Mouse (Mus musculus) embryo, embryonic 11 days (tissue): ENCODE measurements around the gene Pip5k1a.
"Not testable (repeated sequence)": the region's sequence is repeated elsewhere in the genome, so short reads cannot be mapped to it uniquely, and the experiment has no call there.

Source experiments
- DNase-seq: peaks from one replicate; pipeline ENCODE4 v3.0.0-alpha.2; 2015

The Pip5k1a gene

DNA sequence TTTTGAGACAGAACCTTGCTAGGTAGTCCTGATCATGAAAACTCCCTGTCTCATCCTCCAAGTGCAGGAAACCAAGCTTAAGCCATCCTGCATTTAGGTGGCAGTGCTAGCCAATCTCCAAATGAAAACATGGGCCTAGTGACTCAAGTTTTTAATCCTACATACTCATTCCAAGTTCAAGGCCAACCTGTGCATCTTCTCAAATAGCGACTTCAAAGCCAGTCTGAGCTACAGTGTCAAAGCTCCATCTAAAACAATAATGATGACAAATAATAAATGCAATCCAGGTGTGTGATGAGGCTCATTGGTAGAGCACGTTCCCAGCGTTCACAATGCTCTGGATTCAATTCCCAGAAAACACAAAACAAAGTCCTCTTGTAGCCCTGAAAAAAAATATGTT lies 65.1 kb downstream of the Pip5k1a start:
- no peak for DNase-seq

DNA sequence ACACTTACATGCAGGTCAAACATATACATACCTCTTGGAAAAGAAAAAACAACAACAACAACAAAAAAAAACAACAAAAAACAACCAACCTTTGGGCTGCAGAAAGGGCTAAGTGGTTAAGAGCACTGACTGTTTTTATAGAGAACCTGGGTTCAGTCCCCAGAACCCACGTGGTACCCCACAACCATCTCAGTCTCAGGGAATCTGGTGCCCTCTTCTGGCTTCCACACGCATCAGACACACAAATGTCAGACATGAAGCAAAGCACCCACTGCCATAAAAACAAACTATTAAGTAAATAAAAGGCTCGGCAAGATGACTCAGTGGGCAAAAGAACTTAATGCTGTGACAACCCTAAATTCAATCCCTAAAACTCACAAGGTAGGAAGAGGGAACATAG lies 76.8 kb downstream of the Pip5k1a start:
- no peak for DNase-seq

DNA sequence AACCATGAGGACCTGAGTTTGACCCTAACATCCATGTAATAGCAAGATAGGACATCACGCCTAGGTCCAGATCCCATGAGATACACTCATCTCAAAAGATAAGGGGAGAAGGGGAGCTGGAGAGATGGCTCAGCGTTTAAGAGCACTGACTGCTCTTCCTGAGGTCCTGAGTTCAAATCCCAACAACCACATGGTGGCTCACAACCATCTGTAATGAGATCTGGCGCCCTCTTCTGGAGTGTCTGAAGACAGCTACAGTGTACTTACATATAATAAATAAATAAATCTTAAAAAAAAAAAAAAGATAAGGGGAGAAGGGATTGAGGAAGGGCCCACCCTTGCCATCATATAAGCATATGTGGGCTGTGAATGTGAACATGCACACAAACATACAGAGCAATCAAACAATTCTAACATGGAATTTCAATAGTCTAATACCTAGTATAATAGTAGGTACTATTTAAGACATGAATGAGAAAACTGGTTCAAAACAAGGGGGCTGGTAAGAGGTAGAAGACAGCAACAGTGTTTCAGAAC lies 77.4 kb downstream of the Pip5k1a start:
- not testable (repeated sequence) for DNase-seq

DNA sequence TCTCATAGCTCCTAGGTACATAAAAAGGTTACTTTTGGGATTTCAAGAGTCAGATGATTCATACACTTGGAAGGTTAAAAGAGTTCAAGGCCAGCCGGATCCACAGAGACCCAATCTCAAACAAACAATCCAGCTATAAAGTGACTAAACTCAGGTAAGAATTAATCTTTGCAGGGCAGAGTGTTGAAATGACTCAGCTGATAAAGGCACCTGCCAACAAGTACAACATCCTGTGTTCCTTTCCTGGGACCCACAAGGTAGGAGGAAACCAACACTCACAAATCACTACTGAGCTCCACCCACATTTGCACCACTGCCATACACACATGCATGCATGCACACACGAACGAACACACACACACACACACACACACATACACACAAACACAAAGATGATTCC lies 78.1 kb downstream of the Pip5k1a start:
- no peak for DNase-seq

DNA sequence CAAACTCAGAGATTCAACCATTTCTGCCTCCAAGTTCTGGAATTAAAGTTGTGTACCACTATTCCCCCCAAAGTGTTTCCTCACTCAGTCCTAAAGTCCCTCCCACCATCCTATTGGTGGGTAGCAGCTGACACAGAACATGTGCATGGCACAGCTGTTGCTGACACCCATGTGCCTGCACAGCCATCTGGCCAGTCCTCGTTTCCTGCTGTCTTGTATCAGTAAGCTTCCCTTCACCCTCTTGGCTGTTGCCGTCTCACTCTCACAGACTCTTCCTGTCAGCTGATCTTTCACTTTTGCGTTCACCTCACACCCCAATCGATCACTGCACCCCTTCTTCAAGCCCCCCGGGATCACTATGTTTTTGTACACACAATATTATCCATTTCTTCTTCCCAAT lies 79.0 kb downstream of the Pip5k1a start:
- DNase-seq = peak; percentile 30

DNA sequence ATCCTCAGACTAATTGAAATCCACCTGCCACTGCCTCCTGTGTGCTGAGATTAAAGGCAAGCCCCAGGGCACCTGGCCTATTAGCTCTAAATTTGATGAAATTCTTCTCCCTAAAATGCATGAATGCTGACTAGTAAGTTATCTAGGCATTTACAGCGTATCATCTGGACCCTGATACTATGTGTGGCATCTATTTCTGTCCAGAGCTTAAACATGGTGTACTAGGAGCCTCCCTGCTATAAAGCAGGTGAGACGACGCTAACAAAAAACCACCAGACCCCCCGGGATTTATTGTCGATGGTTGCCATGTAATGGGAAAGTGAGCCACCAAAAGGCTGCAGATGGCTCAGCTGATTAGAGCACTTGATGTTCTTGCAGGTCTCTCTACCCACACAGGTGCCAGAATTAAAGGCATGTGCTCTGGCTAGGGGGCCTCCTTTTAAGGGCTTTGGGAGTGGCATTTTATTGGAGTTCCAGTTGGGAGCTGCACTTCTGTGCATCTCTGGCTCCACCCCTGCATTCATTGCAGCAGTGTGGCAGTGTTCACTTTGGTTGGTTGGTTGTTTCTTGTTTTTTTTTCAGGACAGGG lies 79.6 kb downstream of the Pip5k1a start:
- no peak for DNase-seq

DNA sequence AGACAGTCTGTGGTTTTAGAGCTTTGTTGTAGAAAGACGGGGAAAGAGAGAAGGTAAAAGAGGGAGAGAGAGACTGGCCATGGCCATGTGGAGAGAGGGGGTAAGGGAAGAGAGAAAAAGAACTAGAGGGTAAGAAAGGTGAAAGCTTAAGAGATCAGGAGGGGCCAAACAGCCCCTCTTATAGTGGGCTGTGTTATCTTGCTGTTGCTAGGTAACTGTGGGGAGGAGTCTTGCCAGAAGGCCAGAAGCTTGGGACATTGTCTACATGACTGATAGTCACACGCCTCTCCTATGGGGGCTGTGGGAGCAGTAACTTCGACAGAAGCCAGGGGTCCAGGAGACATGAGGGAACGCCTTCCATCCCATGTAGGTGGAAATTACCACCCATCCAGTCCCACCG lies 81.5 kb downstream of the Pip5k1a start:
- DNase-seq = no peak

DNA sequence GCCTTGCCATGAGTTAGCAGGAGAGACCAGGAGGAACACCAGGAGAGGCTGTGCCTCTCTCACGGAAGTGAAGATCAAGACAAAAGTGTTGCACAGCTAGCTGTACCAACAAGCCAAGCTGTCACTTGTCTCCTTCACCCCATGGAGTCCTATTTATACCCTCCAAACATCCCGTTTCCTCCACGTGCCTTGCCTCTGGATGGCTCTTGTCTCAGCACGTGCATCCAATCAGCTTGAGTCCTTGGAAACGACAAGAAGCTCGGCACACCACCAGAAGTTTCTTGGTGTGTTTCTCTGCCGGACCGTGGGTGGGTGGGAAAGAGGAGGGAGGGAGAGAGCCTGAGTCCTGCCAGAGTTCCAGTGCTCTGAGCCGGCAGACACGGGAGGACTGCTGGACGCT lies 82.2 kb downstream of the Pip5k1a start:
- DNase-seq = no peak

DNA sequence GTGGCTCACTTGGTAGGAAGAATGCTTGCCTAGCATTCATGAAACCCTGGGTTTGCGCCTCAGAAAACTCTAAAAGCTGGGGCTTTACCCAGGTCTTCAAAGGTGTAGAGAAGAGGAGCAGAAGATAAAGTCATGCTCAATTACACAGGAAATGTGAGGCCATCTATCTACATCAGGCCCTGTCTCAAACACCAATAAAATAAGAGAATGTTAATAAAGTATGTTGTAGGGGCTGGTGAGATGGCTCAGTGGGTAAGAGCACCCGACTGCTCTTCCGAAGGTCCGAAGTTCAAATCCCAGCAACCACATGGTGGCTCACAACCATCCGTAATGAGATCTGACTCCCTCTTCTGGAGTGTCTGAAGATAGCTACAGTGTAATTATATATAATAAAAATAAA lies 85.8 kb downstream of the Pip5k1a start:
- not testable (repeated sequence) for DNase-seq

DNA sequence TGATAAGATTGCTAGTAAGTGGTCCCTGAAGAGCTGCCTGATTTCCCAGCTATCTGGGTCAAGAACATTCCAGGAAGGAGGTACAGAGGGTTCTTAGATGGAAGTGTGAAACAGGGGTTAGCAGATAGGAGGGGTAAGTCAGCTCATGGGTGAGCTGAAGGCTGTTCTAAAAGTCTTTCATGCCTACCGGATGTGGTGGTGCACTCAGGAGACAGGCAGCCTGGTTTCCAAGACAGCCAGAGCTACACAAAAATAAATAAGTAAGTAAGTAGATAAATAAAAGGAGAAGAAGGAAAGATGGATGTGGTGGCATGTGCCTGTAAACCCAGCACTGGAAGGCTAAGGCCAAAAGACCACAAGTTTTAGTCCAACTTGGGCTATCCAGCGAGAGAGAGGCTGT lies 88.0 kb downstream of the Pip5k1a start:
- no peak for DNase-seq

DNA sequence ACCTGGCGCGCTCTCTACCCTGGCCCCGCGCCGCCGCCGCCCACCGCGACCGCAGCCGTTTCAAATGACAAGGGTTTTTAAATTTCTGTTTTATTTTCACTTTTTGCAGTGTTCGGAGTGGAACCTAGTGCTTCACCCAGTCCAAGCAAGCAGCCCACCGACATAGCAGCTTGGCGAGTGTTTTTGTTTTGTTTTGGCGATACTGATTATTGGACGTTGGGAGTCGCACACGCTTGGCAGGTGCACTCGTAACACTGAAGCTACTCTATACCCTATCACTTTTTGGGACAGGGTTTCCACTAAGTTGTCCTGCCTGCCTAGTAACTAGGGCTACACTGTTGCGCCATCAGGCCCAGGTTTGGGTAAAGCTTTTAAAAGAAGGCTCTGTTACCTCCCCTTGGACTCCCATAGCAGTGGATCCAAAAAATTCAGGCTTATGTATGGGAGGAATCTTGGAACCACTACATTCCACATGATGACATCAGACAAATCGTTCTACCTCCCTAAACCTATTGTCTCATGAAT lies 90.1 kb downstream of the Pip5k1a start:
- no peak for DNase-seq

DNA sequence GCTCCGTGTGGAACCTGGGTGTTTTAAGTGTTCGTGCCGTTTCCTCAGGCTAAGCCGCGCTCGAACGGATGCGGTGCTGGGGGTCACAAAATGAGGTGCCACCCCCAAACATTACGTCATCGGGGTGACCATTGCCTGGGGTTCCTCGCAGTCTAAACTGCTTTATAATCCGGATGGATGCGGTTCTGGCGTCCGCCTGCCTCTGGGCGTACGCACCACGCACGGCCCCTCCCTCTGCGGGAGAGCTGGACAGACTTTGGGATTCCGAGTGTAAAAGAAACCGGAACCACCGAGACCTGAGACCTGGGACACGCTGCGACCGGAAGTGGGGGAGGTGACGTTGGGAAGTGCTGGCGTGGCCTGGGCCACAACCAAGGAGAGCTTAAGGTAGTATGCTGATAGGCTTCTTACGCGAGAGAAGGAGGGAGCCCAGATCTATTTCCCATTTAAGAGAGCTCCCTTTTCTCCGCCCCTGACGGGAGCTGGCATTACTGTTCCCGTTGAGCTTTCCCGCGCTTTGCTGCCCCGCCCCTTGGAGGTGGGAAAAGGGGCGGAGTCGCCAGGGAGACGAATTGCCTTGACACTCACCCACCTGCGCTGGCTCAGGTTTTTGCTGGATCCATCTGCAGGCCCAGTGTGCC lies 90.7 kb downstream of the Pip5k1a start:
- peak; percentile 93 for DNase-seq

DNA sequence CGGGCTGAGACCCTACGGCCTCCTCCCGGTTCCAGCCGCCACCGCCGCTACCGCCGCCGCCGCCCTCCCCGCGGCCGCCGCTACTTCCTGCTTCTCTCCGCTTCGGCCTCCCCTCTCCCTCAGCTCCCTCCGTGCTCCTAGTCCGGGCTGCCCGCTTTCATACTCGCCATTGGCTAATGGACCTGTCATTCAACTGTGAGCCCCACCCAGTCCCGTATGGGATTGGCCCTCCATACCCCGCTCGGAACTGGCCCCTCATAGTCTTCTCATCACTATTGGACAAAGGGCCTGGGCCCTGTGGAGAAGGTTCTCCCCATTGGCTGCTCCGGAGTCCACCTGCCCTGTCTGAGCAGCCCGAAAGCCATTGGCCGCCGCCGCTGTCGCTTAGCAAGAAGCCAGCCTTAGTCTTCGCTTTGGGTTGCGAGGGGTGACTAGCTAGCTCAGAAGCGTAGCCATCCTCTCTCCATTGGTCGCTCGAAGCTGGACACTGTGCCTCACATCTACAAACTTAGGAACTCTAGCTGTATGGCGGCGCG lies 91.3 kb downstream of the Pip5k1a start, which contains the start of gene Zfp687:
Gene Zfp687, minus strand, starts transcription at position 112 of the 536 bp plus-strand sequence.
- peak; percentile 98 for DNase-seq

DNA sequence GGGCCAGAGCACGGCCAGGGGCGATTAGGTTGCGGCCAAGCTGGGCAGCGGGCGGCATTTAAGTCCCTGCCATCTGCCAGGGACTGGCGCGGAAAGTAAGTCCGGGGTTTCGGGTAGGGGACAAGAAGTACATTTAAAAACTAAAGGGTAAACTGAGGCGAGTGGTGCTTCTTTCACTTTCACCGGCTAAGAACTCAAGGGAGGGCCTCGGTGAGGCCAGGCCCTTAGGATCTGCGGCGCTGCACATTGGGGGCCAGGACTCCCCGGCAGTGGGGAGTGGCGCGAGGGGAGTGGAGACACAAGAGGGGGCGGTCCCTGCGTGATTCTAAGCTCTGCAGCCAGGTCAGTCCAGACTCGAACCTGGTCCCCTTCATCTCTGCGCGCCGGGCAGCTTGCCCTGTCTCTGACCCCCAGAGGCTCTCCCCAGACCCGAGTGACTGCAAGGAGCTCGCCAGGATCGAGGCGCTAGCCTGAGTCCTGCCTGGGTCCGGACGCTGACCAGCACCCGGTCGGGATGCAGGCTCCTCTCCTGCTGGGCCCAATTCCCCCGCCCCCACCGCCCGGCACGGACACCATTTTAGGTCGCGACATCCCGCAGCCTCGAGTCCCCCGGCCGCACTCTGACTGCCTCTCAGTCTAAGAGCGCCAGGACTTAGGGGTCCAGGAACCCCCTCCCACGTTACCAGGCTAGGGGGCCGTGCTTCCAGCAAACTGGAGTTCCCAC lies 92.1 kb downstream of the Pip5k1a start:
- DNase-seq = peak; percentile 46

DNA sequence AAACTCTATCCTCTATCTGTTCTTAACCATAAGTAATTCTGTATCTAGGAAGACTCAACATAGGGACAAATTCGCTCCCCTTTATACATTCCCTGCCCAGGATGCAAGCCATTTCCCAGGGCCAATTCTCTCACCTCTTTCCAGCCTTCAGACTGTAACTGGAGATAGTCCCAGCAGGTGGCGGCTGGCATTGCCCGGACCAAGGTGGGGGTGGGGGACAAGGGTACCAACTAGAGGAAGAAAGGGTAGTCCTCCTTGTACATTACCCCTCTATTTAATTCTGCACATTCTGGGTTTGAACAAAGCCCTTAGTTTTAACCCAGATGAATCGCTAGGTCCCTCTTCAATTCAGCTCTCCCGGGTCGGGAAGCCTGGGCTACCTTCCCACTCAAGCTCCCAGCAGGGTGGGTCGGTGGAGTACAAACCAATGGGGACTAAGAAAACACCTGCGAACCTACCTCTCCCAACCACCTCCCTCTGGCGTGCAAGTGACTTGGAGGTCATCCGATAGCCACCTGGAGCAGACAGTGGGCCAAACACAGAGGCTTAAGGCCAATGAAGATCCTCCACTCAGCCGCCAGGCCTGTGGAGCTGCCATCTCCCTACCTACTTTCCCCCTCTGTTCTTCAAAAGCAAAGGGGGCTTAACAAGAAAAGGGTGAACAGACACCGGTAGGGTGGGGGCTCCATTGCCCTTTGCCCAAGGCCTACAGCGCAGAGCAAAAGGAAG lies 92.9 kb downstream of the Pip5k1a start:
- DNase-seq = peak; percentile 16

DNA sequence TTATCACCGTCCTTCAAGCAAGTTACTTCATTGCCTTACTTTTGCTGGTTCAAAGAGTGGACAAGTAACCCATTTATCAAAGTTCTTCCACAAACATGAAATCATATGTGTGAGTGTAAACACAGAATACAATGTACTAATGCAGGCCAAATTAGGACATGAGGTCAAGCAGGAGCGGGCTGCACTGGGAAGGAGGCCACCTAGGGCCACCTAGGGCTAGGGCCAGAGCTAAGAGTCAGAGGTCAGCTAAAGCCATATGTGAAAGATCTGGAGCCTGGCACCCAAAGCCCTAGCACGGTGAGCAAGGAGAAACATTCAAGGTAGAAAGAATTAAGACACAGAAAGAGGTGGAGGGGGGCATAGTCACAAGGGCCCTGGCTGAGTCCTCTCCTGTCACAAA lies 93.7 kb downstream of the Pip5k1a start:
- no peak for DNase-seq

DNA sequence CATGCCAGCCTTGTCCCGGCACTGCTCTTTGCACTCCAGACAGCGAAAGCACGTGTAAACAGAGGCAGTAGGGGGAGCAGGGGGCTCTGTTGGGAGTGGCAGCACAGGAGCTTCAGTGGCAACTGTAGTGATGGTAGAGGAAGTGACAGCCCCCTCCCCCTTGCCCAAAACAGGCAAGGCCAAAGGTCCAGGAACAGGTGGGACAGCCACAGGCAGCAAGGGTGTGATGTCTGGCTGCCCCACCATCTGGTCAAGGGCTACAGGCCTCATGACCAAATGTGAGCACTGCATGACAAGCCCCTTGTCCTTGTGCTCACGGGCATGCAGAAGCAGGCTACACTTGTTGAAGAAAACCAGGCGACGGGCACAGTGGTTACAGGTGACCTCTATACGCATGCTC lies 96.3 kb downstream of the Pip5k1a start:
- no peak for DNase-seq
